Mouse (Mus musculus) neural tube, postnatal 0 days (tissue): Measurements from ENCODE around the gene Cdkn2aip. TPM values are rescaled to one million over a fixed set of nuclear protein-coding genes. Genes with fewer than 3 reads are reported as not detected.

Experiments
- polyA plus RNA-seq: library from polyadenylated mRNA; unstranded; fragments of >200 nt; fragmentation: Nextera tagmentation; extraction: Ambion mirVana; gene quantifications from 2 replicates; pipeline ENCODE4 v1.2.1, GENCODE M21; 2015

The Cdkn2aip gene
- polyA plus RNA-seq = 15.0 and 16.8 TPM in 2 replicates

DNA sequence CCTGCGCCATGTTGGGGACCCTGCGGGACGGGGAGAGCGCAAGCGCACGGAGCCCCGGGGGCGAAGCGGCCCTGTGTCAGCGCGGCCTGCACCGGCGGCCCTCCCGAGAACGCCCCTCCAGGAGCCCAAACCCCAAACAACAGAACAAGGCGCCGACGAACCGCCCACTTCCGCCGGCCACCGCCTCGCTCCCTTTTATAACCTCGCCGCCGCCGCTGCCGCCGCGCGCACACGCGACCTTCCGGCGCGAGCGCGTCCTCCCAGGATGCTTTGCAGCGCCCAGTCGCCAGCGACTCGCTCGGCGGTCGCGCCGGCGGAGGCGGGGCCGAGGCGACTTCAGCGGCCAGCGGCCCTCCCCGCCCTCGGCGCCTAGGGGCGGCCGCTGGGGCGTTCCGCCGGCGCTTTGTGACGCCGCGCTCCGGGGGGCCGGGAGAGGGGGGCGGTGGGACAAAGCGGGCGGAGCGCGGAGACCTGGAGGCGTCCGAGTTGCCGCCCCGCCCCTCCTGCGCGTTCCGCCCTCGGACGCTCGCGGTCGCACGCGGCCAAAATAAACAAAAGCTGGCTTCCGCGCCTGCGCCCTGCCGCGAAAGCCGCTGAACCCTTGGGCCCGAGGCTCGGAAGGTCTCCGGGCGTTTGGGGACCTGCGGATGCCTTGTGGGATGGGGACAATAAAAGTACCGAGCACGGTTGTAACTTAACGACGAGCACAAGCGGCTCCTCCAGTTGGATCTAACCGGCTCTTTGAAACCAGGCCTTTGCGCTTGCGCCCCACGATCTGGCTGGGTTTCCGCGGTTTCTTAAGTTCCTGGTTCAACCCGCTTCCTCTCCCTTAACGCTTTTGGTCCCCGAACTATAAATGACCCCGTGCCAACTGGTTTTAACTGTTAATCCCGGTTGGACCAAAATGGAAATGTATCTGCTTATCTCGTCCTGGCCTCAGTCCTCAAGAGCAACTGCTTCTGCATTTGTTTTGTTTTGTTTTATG lies at the start of gene Cdkn2aip:
Gene Cdkn2aip (minus strand): TSS at position 172 of the 985 bp plus-strand sequence.

DNA sequence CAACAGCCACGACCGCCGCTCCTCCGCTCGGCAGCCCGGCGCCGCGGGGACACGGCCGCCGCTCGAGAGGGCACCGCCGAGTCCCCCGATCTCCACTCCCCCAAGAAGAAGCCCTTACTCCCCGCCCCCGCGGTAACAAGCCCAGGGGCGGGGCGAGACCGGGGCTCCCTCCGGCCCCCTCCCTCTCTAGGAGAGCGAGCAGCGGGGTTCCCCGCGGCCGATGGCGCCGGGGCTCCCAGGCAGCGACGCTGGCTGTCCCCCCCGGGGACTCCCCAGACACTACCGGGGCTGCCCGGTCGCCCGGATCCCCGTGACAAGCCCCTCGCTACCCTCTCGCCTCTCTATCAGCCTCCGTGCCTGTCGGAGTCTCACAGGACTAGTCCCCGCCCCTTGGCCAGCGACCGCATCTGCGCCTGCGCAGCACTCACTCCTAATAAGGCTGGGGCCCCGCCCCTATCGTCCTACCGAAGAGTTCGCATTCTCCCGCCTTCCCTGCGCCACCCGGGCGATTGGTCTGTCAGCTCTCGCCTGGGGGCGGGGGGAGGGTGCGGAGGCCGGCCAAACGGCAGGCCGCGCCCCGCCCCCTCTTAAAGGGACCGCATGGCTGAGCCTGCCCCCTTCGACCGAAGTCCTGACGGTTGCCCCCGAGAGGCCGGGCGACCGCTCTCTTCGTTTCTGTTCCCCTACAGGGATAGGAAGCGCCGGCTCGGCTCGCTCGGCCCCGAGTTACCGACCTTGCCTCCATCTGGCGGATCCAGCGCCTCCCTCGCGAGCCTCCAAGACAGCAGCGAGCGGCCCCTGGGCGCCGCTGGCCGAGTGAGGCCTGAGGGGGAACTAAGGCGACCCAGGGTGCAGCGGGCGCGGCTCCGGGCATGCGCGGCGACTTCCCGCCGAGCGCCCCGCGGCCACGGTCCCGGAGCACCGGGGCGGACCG lies 38.7 kb downstream of the Cdkn2aip start, which contains the start of gene Ing2:
Gene Ing2 (minus strand): TSS at position 780 of the 934 bp plus-strand sequence.

Other genes with a start within 250 kb of the Cdkn2aip start
- gene Trappc11, start 180.5 kb downstream of the Cdkn2aip start, polyA plus RNA-seq = 24.8 and 27.1 TPM in 2 replicates
- 33.7 and 35.1 TPM in 2 replicates for gene Rwdd4a, start 180.3 kb downstream of the Cdkn2aip start, polyA plus RNA-seq
- 8.3 and 8.4 TPM in 2 replicates for gene Ing2, start 38.4 kb downstream of the Cdkn2aip start, polyA plus RNA-seq
- gene Cldn24, start 108.2 kb upstream of the Cdkn2aip start, polyA plus RNA-seq = not detected in 2 replicates
- gene Cldn22, start 110.5 kb upstream of the Cdkn2aip start, polyA plus RNA-seq = not detected in 2 replicates